ENCODE assay signal across 8 mouse cellular contexts in the genomic region with DNA sequence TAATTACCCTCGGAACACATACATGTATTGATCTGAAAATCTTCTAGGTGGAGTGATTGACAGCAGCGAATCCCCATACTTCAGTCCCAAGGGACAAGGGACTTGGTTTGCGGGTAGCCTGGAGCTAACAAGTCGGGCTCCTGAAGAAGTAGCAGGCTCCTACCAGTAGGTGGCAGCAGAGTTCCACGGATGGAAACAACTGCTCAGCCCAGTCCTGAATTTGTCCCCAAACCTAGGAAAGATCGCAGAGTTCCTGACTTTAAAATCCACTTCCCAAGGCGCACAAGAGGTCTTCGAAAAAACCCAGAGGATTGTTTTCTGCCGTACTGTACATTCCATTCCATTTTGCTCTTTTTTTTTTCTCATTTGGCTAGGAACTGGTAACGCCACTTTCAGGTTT.
DNase-seq lines count a peak whose midpoint lies in the region; ATAC-seq and TF ChIP-seq lines count a peak whose summit lies in the region.

No protein-coding gene starts in this region.

- H3K36me3 ChIP-seq in embryonic facial prominence, embryonic 12.5 days: no peaks in the 10 kb centered on the region
- no peaks in the 10 kb centered on the region for H3K36me3 ChIP-seq in limb, embryonic 12.5 days
- no peaks in the 10 kb centered on the region for H3K36me3 ChIP-seq in midbrain, embryonic 15.5 days (replicated peaks)
- H3K36me3 ChIP-seq in spleen, adult 2 months (ENCODE audit: control insufficient read depth, insufficient read depth, low read length): no peaks in the 10 kb centered on the region

- peak; percentile 84; the same call in 1 of the 2 replicates for TF ChIP-seq CTCF in spleen, adult 2 months (IDR thresholded peaks at IDR 0.05; ENCODE audit: extremely low read depth, insufficient read depth, insufficient read length, insufficient replicate concordance)

- ATAC-seq in embryonic facial prominence, embryonic 12.5 days (ENCODE audit: insufficient number of reproducible peaks, insufficient read depth, low FRiP score, low TSS enrichment): no peak
- no peak for ATAC-seq in limb, embryonic 12.5 days (ENCODE audit: insufficient number of reproducible peaks, insufficient read depth, low FRiP score, low TSS enrichment, low read depth)
- ATAC-seq in midbrain, embryonic 15.5 days (replicated peaks): peak; percentile 73

- no peak overlapping the region for H3K9ac ChIP-seq in embryonic facial prominence, embryonic 12.5 days
- H3K9ac ChIP-seq in limb, embryonic 12.5 days (replicated peaks): no peak overlapping the region
- H3K9ac ChIP-seq in midbrain, embryonic 15.5 days: no peak overlapping the region

- H3K9me3 ChIP-seq in embryonic facial prominence, embryonic 12.5 days: no peaks in the 10 kb centered on the region
- no peaks in the 10 kb centered on the region for H3K9me3 ChIP-seq in limb, embryonic 12.5 days
- no peaks in the 10 kb centered on the region for H3K9me3 ChIP-seq in midbrain, embryonic 15.5 days

- no peaks in the 10 kb centered on the region; the same call in 1 of the 2 replicates for H3K4me1 ChIP-seq in embryonic facial prominence, embryonic 12.5 days
- 0 out of 2 replicates have a peak, but pooled peaks cover 4% of the 10 kb centered on the region for H3K4me1 ChIP-seq in limb, embryonic 12.5 days (replicated peaks)
- peaks cover 11% of the 10 kb centered on the region for H3K4me1 ChIP-seq in midbrain, embryonic 15.5 days
- no peaks in the 10 kb centered on the region for H3K4me1 ChIP-seq in spleen, adult 2 months (ENCODE audit: control insufficient read depth, insufficient read depth, insufficient read length)

- DNase-seq in 3134 (ENCODE audit: extremely low read depth, insufficient read length, low spot score): peak; percentile 4
- peak; percentile 87 for DNase-seq in adrenal gland, postnatal 36 days
- peak; percentile 81 for DNase-seq in heart, adult 8-10 months (ENCODE audit: low spot score)
- DNase-seq in kidney, adult 8-10 months: peak; percentile 64 to 87
- DNase-seq in spleen, adult 2 months (ENCODE audit: low read depth in 1 of 2, low spot score in 2 of 2): peak; percentile 7 to 56

- 11% methylated on average over 10 of the region's 10 CpGs for WGBS in embryonic facial prominence, embryonic 12.5 days
- WGBS in limb, embryonic 12.5 days: 15% methylated on average over 10 of the region's 10 CpGs
- 12% methylated on average over 10 of the region's 10 CpGs for WGBS in midbrain, embryonic 15.5 days
- 9% methylated on average over 10 of the region's 10 CpGs for WGBS in spleen, adult 2 months

- no peak overlapping the region for H3K4me3 ChIP-seq in embryonic facial prominence, embryonic 12.5 days
- no peak overlapping the region; the same call in 1 of the 2 replicates for H3K4me3 ChIP-seq in limb, embryonic 12.5 days (replicated peaks)
- no peak overlapping the region for H3K4me3 ChIP-seq in midbrain, embryonic 15.5 days
- H3K4me3 ChIP-seq in spleen, adult 2 months (ENCODE audit: extremely low read depth, insufficient read depth, insufficient read length): no peak overlapping the region

- peak overlapping the region; percentile 38 for H3K4me2 ChIP-seq in embryonic facial prominence, embryonic 12.5 days (replicated peaks)
- H3K4me2 ChIP-seq in limb, embryonic 12.5 days: peak overlapping the region; percentile 44
- H3K4me2 ChIP-seq in midbrain, embryonic 15.5 days: peak overlapping the region; percentile 31; the same call in 1 of the 2 replicates

- no peak overlapping the region for H3K27ac ChIP-seq in embryonic facial prominence, embryonic 12.5 days
- H3K27ac ChIP-seq in limb, embryonic 12.5 days: no peak overlapping the region
- H3K27ac ChIP-seq in midbrain, embryonic 15.5 days: no peak overlapping the region
- H3K27ac ChIP-seq in spleen, adult 2 months (ENCODE audit: insufficient read depth, low read length): no peak overlapping the region

- H3K27me3 ChIP-seq in embryonic facial prominence, embryonic 12.5 days: peaks cover 14% of the 10 kb centered on the region
- peaks cover 19% of the 10 kb centered on the region for H3K27me3 ChIP-seq in limb, embryonic 12.5 days
- peaks cover 6% of the 10 kb centered on the region; the same call in 1 of the 2 replicates for H3K27me3 ChIP-seq in midbrain, embryonic 15.5 days (replicated peaks)
- no peaks in the 10 kb centered on the region for H3K27me3 ChIP-seq in spleen, adult 2 months (ENCODE audit: control insufficient read depth, insufficient read depth, low read length)

- TF ChIP-seq POLR2A in spleen, adult 2 months (IDR thresholded peaks at IDR 0.05; ENCODE audit: low read depth, low read length): no peak

Comparison
In these comparisons a context has a peak if more than half of its experiments do, and no peak if none do; other contexts are left out.
1. DNase-seq: peak in every context shown above with its lines; median percentile 87 in adrenal gland, postnatal 36 days; 81 in heart, adult 8-10 months; 76 in kidney, adult 8-10 months; 32 in spleen, adult 2 months; 4 in 3134.